Mouse (Mus musculus): ENCODE results near the gene Emc3. TPM values are rescaled to one million over a fixed set of nuclear protein-coding genes. Genes with fewer than 3 reads are reported as not detected.

Emc3 gene
- 71.5 to 80.4 TPM (median 76.9 TPM) in 4 replicates for total RNA-seq (2023; ENCODE audit: inconsistent age)

DNA sequence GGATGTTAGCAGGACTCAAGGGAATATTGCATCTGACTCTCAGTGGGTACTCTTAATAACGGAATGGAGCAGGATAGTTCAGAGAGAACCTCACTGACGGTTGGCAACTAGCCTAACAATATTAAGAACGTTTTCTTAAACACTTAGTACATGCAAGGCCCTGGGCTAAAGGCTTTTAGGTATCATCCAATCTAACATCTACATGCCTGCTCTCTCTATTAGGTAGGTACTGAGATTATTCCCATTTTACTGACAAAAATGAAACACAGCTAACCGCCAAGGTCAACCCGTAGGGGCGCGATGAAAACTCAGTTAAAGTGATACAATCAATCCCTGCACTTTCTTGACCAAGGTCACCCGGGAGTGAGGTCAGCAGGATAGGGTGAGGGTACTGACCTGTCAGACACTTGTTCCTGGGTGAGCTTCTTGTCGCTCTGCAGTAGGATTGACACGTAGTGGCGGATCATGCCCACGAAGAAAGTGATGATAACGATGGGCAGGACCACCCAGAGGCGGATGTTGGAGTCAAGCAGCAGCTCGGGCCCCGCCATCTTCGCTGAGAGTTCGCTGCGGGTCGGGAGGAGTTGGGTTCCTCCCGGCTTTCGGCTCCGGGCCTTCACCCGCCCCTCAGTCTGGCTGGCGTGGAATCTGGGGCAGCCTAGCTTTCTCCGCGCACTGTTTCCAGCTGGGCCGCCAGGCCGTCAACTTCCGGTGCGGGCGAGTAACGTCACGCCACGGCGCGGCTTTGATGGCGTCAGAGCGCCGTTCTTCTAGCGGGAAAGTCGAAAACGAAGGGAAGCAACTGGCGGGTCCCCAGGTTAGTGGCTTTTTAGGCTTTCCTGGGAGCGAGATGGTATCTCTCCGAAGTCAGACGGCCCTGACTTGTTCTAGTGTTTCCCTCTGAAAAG lies at the start of gene Emc3, which contains the start of gene Fancd2:
Emc3 (minus strand) TSS at position 721 of the 908 bp plus-strand sequence.
Fancd2 (plus strand) TSS at position 751 of the 908 bp plus-strand sequence.

DNA sequence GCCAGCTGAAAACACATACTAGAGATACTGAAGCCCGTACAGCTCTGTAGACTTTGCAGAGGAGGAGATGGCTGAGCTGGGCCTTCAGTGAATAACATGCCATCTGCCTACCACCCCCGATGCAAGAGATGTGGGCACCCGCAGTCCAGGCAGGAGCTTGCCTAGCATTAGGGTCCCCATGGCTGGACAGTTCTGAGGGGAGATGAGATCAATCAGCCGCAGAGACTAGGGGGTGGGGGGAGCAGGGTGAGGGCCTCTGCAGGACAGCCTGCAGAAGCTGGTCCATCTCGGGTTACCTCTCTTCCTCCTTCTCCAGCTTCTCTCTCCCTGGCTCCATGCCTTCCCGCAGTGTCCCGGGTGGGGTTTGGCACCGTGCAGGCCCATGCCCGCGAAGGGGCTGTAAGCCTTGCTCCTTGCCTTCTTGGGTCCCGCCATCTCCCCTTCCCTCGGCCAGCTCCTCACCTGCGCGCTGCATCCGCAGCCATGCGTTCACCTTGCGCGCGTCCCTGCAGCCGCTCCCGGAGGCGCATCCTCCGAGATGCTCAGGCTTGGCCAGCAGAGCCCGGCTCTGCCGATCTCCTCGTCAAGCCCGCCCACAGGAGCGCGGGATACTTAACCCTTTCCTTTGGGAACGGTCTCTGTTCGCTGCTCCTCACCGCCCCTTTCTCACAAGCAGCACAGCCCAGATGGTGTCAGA lies 29.9 kb downstream of the Emc3 start, which contains the start of gene Prrt3:
Prrt3 (minus strand) TSS at position 544 of the 697 bp plus-strand sequence.

GRCm38 (mm10) chr6:113483100-113483615 lies 48.3 kb downstream of the Emc3 start, which contains the start of gene Creld1:
TSS of gene Creld1 (plus strand) at chr6:113483297.

GRCm38 (mm10) chr6:113471297-113471936 lies 60.0 kb downstream of the Emc3 start, which contains the start of gene Il17rc:
TSS of gene Il17rc (plus strand) at chr6:113471427.

Other genes starting within 250 kb of the Emc3 start
- 1.4 to 2.1 TPM (median 1.8 TPM) in 4 replicates for gene Cpne9, start 249.3 kb downstream of the Emc3 start, total RNA-seq (2023; ENCODE audit: inconsistent age)
- gene Brpf1, start 224.5 kb downstream of the Emc3 start, total RNA-seq (2023; ENCODE audit: inconsistent age) = 63.1 to 71.2 TPM (median 67.3 TPM) in 4 replicates
- gene Ogg1, start 204.7 kb downstream of the Emc3 start, total RNA-seq (2023; ENCODE audit: inconsistent age) = 13.3 to 18.1 TPM (median 14.8 TPM) in 4 replicates
- gene Camk1, start 187.7 kb downstream of the Emc3 start, total RNA-seq (2023; ENCODE audit: inconsistent age) = 0.77 to 2.4 TPM (median 1.0 TPM) in 4 replicates
- gene Tada3, start 153.8 kb downstream of the Emc3 start, total RNA-seq (2023; ENCODE audit: inconsistent age) = 27.7 to 30.8 TPM (median 28.5 TPM) in 4 replicates
- 257 to 299 TPM (median 278 TPM) in 4 replicates for gene Arpc4, start 153.5 kb downstream of the Emc3 start, total RNA-seq (2023; ENCODE audit: inconsistent age)
- 31.2 to 38.7 TPM (median 36.2 TPM) in 4 replicates for gene Ttll3, start 142.4 kb downstream of the Emc3 start, total RNA-seq (2023; ENCODE audit: inconsistent age)
- 9.4 to 24.2 TPM (median 14.4 TPM) in 4 replicates for gene Rpusd3, start 112.3 kb downstream of the Emc3 start, total RNA-seq (2023; ENCODE audit: inconsistent age)
- not detected in 4 replicates for gene Cidec, start 95.9 kb downstream of the Emc3 start, total RNA-seq (2023; ENCODE audit: inconsistent age)
- gene Jagn1, start 89.1 kb downstream of the Emc3 start, total RNA-seq (2023; ENCODE audit: inconsistent age) = 16.2 to 21.7 TPM (median 18.7 TPM) in 4 replicates
- gene Il17re, start 73.2 kb downstream of the Emc3 start, total RNA-seq (2023; ENCODE audit: inconsistent age) = not detected in 4 replicates
- not detected in 4 replicates for gene Il17rc, start 60.2 kb downstream of the Emc3 start, total RNA-seq (2023; ENCODE audit: inconsistent age)
- gene Creld1, start 48.4 kb downstream of the Emc3 start, total RNA-seq (2023; ENCODE audit: inconsistent age) = 15.4 to 17.8 TPM (median 17.1 TPM) in 4 replicates
- gene Prrt3, start 29.7 kb downstream of the Emc3 start, total RNA-seq (2023; ENCODE audit: inconsistent age) = 0.36 to 0.86 TPM (median 0.72 TPM) in 4 replicates
- 2.1 to 2.7 TPM (median 2.5 TPM) in 4 replicates for gene Fancd2, start within 50 bp of the Emc3 start, total RNA-seq (2023; ENCODE audit: inconsistent age)
- gene Fancd2os, start 69.1 kb upstream of the Emc3 start, total RNA-seq (2023; ENCODE audit: inconsistent age) = not detected in 4 replicates
- 108 to 128 TPM (median 115 TPM) in 4 replicates for gene Brk1, start 73.1 kb upstream of the Emc3 start, total RNA-seq (2023; ENCODE audit: inconsistent age)
- gene Vhl, start 92.3 kb upstream of the Emc3 start, total RNA-seq (2023; ENCODE audit: inconsistent age) = 29.5 to 35.8 TPM (median 30.8 TPM) in 4 replicates
- 152 to 170 TPM (median 165 TPM) in 4 replicates for gene Irak2, start 106.8 kb upstream of the Emc3 start, total RNA-seq (2023; ENCODE audit: inconsistent age)
- 172 to 209 TPM (median 195 TPM) in 4 replicates for gene Tatdn2, start 165.4 kb upstream of the Emc3 start, total RNA-seq (2023; ENCODE audit: inconsistent age)
- 1.1 to 3.8 TPM (median 3.3 TPM) in 3 of 4 replicates, not detected in the other for gene Ghrl, start 188.2 kb upstream of the Emc3 start, total RNA-seq (2023; ENCODE audit: inconsistent age)
- 93.9 to 111 TPM (median 98.4 TPM) in 4 replicates for gene Sec13, start 209.1 kb upstream of the Emc3 start, total RNA-seq (2023; ENCODE audit: inconsistent age)

Data from B cell, adult (primary cell).